Mouse (Mus musculus) adrenal gland, postnatal 10 days (tissue): ENCODE data around the gene Brpf3. TPM values are rescaled to one million over a fixed set of nuclear protein-coding genes. Genes with fewer than 3 reads are reported as not detected.
"Not testable (repeated sequence)": the region's sequence is repeated elsewhere in the genome, so short reads cannot be mapped to it uniquely, and the experiment has no call there.

ENCODE experiments used
- DNase-seq: peaks from one replicate; pipeline ENCODE4 v3.0.0; 2021; ENCODE audit warnings: mixed read lengths
- total RNA-seq, 2 experiments: library from RNA; stranded (reverse); gene quantifications; 2 replicates each; pipeline ENCODE4 v1.2.3; 2021

The Brpf3 gene
- total RNA-seq, 2 experiments from 2014 or later, result 56.2 to 62.8 TPM

GRCm38 (mm10) chr17:28799291-28800160 is 1.4 kb upstream of the Brpf3 start:
- DNase-seq, result peak; percentile 40

GRCm38 (mm10) chr17:28800281-28800670 is 614 bp upstream of the Brpf3 start:
- DNase-seq, result no peak

- peak; percentile 100 for DNase-seq
These were observed 650 bp downstream of the Brpf3 start for GRCm38 (mm10) chr17:28801474-28802005.

- no peak for DNase-seq
These were observed 1.2 kb downstream of the Brpf3 start for GRCm38 (mm10) chr17:28802006-28802481.

- no peak for DNase-seq
These were observed 2.4 kb downstream of the Brpf3 start for GRCm38 (mm10) chr17:28803316-28803715.

- no peak for DNase-seq
These were observed 4.1 kb downstream of the Brpf3 start for GRCm38 (mm10) chr17:28804973-28805372.

- DNase-seq, result no peak
These were observed 5.9 kb downstream of the Brpf3 start for GRCm38 (mm10) chr17:28806770-28807169.

GRCm38 (mm10) chr17:28808714-28809113 is 7.8 kb downstream of the Brpf3 start:
- DNase-seq, result no peak

- DNase-seq, result no peak
These were observed 8.4 kb downstream of the Brpf3 start for GRCm38 (mm10) chr17:28809175-28809831.

- DNase-seq, result no peak
These were observed 11.5 kb downstream of the Brpf3 start for GRCm38 (mm10) chr17:28812345-28812744.

GRCm38 (mm10) chr17:28814529-28815097 is 13.7 kb downstream of the Brpf3 start:
- DNase-seq, result no peak

- no peak for DNase-seq
These were observed 14.6 kb downstream of the Brpf3 start for GRCm38 (mm10) chr17:28815384-28816004.

- not testable (repeated sequence) for DNase-seq
These were observed 15.4 kb downstream of the Brpf3 start for GRCm38 (mm10) chr17:28816326-28816725.

- DNase-seq, result no peak
These were observed 16.3 kb downstream of the Brpf3 start for GRCm38 (mm10) chr17:28816875-28817811.

GRCm38 (mm10) chr17:28820189-28820588 is 19.3 kb downstream of the Brpf3 start:
- DNase-seq, result no peak

- DNase-seq, result no peak
These were observed 22.3 kb downstream of the Brpf3 start for GRCm38 (mm10) chr17:28823004-28823745.

GRCm38 (mm10) chr17:28823749-28824148 is 22.9 kb downstream of the Brpf3 start:
- no peak for DNase-seq

- DNase-seq, result peak; percentile 32
These were observed 24.0 kb downstream of the Brpf3 start for GRCm38 (mm10) chr17:28824896-28825295.

GRCm38 (mm10) chr17:28825359-28826041 is 24.6 kb downstream of the Brpf3 start:
- no peak for DNase-seq
